Mouse (Mus musculus) forebrain, postnatal 0 days (tissue): ENCODE data around the gene Nrxn3. TPM values are rescaled to one million over a fixed set of nuclear protein-coding genes. Genes with fewer than 3 reads are reported as not detected.

Source experiments
- ATAC-seq: fragments of 200-750 bp; cut with Nextera tagmentation; 2 replicates; pipeline ENCODE4 v1.8.0; 2017; ENCODE audit warnings: mild to moderate bottlenecking, moderate library complexity
- DNase-seq: peaks from one replicate; pipeline ENCODE4 v3.0.0-alpha.2; 2015
- H3K27ac ChIP-seq: fragments of 300-500 bp; sonication (generic); 2 replicates; pipeline ENCODE4 v1.5.1; 2014; ENCODE audit warnings: low read depth, mild to moderate bottlenecking, antibody characterized with exemption, low read length, moderate library complexity, mixed read lengths
- H3K27me3 ChIP-seq: fragments of 300-500 bp; sonication (generic); 2 replicates; pipeline ENCODE4 v1.6.1; 2014; ENCODE audit warnings: mild to moderate bottlenecking, low read length, mixed read lengths; ENCODE audit not compliant: insufficient read depth
- H3K36me3 ChIP-seq: fragments of 300-500 bp; sonication (generic); 2 replicates; pipeline ENCODE4 v1.6.1; 2014; ENCODE audit warnings: mild to moderate bottlenecking, moderate library complexity; ENCODE audit not compliant: insufficient read depth
- H3K4me1 ChIP-seq: fragments of 300-500 bp; sonication (generic); 2 replicates; pipeline ENCODE4 v1.6.1; 2014; ENCODE audit warnings: antibody characterized with exemption; ENCODE audit not compliant: insufficient read depth
- H3K4me2 ChIP-seq: fragments of 300-500 bp; sonication (generic); 2 replicates; pipeline ENCODE4 v1.6.1; 2014; ENCODE audit warnings: low read depth, mild to moderate bottlenecking, moderate library complexity
- H3K4me3 ChIP-seq: fragments of 300-500 bp; sonication (generic); 2 replicates; pipeline ENCODE4 v1.5.1; 2014; ENCODE audit warnings: low read depth, low read length, mixed read lengths
- H3K9ac ChIP-seq: fragments of 300-500 bp; sonication (generic); 2 replicates; pipeline ENCODE4 v1.6.1; 2014; ENCODE audit warnings: mild to moderate bottlenecking
- H3K9me3 ChIP-seq: fragments of 300-500 bp; sonication (generic); 2 replicates; pipeline ENCODE4 v1.6.1; 2016; ENCODE audit warnings: low read length
- CTCF ChIP-seq: sonication (generic); IDR thresholded peaks from 2 replicates; pipeline ENCODE4 v1.5.1; 2016; ENCODE audit warnings: antibody characterized with exemption, control low read depth, low read depth
- WGBS: fragments of 180-500 bp; shearing (Covaris S2); extraction: QIAGEN DNeasy Blood & Tissue Kit; methylation state at CpG from one replicate; pipeline ENCODE4 v1.1.7; 2014; 5-methylcytosine and 5-hydroxymethylcytosine counted together
- polyA plus RNA-seq: library from polyadenylated mRNA; unstranded; fragments of >200 nt; fragmentation: Nextera tagmentation; extraction: Ambion mirVana; gene quantifications from 2 replicates; pipeline ENCODE4 v1.2.1, GENCODE M21; 2015
- total RNA-seq: library from RNA; depleted of rRNA; stranded (reverse); fragments of >200 nt; gene quantifications from 2 replicates; pipeline ENCODE4 v1.2.3, GENCODE M21; 2014

Gene Nrxn3
- total and polyA plus RNA-seq, 2 experiments from 2014 or later = 59.9 to 94.6 TPM

GRCm38 (mm10) chr12:89711791-89712190, 989.1 kb downstream of the Nrxn3 start:
- Histone ChIP-seq H3K4me1 (no peaks in the 10 kb centered on the region), H3K4me3 (no peak overlapping the region), H3K36me3 (no peaks in the 10 kb centered on the region), H3K4me2 (no peak overlapping the region), H3K9ac (no peak overlapping the region), H3K27me3 (peaks cover 4% of the 10 kb centered on the region; the same call in 1 of the 2 replicates), H3K27ac (no peak overlapping the region), H3K9me3 (no peaks in the 10 kb centered on the region)
- ATAC-seq = no peak
- TF ChIP-seq CTCF = no peak
- WGBS = 89% methylated on average over 1 of the region's 1 CpGs
- no peak for DNase-seq

GRCm38 (mm10) chr12:89719194-89720080, 996.8 kb downstream of the Nrxn3 start:
- no peaks in the 10 kb centered on the region for H3K9me3 ChIP-seq
- 24% methylated on average over 8 of the region's 8 CpGs for WGBS

GRCm38 (mm10) chr12:89720945-89721344, 998.3 kb downstream of the Nrxn3 start:
- Histone ChIP-seq H3K27ac (no peak overlapping the region), H3K9ac (no peak overlapping the region), H3K4me3 (no peak overlapping the region), H3K9me3 (no peaks in the 10 kb centered on the region), H3K27me3 (peaks cover 15% of the 10 kb centered on the region), H3K4me2 (no peak overlapping the region), H3K4me1 (no peaks in the 10 kb centered on the region), H3K36me3 (no peaks in the 10 kb centered on the region)
- TF ChIP-seq CTCF = no peak
- WGBS = 84% methylated on average over 3 of the region's 3 CpGs
- ATAC-seq = no peak
- no peak for DNase-seq

More at GRCm38 (mm10) chr12:89719194-89720080, 996.8 kb downstream of the Nrxn3 start:
- Histone ChIP-seq H3K4me1 (no peaks in the 10 kb centered on the region), H3K27me3 (peaks cover 15% of the 10 kb centered on the region), H3K27ac (no peak overlapping the region), H3K36me3 (no peaks in the 10 kb centered on the region), H3K4me3 (no peak overlapping the region), H3K9ac (no peak overlapping the region), H3K4me2 (no peak overlapping the region)
- TF ChIP-seq CTCF = no peak
- no peak for DNase-seq
- ATAC-seq = no peak

- DNase-seq = peak; percentile 83
- 0 out of 2 replicates have a peak overlapping the region, but pooled peaks have one; percentile 21 for H3K4me2 ChIP-seq
- no peak overlapping the region for H3K27ac ChIP-seq
- 46% methylated on average over 14 of the region's 14 CpGs for WGBS
- H3K36me3 ChIP-seq = no peaks in the 10 kb centered on the region
- TF ChIP-seq CTCF = no peak
- H3K27me3 ChIP-seq = peaks cover 15% of the 10 kb centered on the region
- H3K4me3 ChIP-seq = no peak overlapping the region
- H3K9ac ChIP-seq = no peak overlapping the region
- H3K9me3 ChIP-seq = no peaks in the 10 kb centered on the region
- peak; percentile 86 for ATAC-seq
- no peaks in the 10 kb centered on the region for H3K4me1 ChIP-seq
Observed at GRCm38 (mm10) chr12:89722462-89722861, 999.8 kb downstream of the Nrxn3 start.

- no peaks in the 10 kb centered on the region for H3K9me3 ChIP-seq
- no peak overlapping the region for H3K27ac ChIP-seq
- no peak overlapping the region for H3K4me2 ChIP-seq
- H3K9ac ChIP-seq = no peak overlapping the region
- H3K36me3 ChIP-seq = no peaks in the 10 kb centered on the region
- H3K4me1 ChIP-seq = no peaks in the 10 kb centered on the region
- 0 out of 2 replicates have a peak, but pooled peaks cover 3% of the 10 kb centered on the region for H3K27me3 ChIP-seq
- WGBS = 32% methylated on average over 3 of the region's 3 CpGs
- TF ChIP-seq CTCF = no peak
- DNase-seq (no peak), ATAC-seq (no peak)
- no peak overlapping the region for H3K4me3 ChIP-seq
Observed at GRCm38 (mm10) chr12:89724048-89724447, 1001.4 kb downstream of the Nrxn3 start.

GRCm38 (mm10) chr12:89742326-89742725, 1019.6 kb downstream of the Nrxn3 start:
- Histone ChIP-seq H3K4me1 (no peaks in the 10 kb centered on the region), H3K4me3 (no peak overlapping the region), H3K9ac (no peak overlapping the region), H3K9me3 (peaks cover 3% of the 10 kb centered on the region; the same call in 1 of the 2 replicates), H3K27me3 (no peaks in the 10 kb centered on the region), H3K4me2 (no peak overlapping the region), H3K36me3 (no peaks in the 10 kb centered on the region), H3K27ac (no peak overlapping the region)
- ATAC-seq (no peak), DNase-seq (no peak)
- TF ChIP-seq CTCF = no peak
- WGBS = 58% methylated on average over 1 of the region's 1 CpGs

GRCm38 (mm10) chr12:89742796-89743195, 1020.1 kb downstream of the Nrxn3 start:
- ATAC-seq (no peak), DNase-seq (no peak)
- Histone ChIP-seq H3K27ac (no peak overlapping the region), H3K4me2 (no peak overlapping the region), H3K27me3 (no peaks in the 10 kb centered on the region), H3K4me3 (no peak overlapping the region), H3K9ac (no peak overlapping the region), H3K36me3 (no peaks in the 10 kb centered on the region), H3K9me3 (peaks cover 3% of the 10 kb centered on the region; the same call in 1 of the 2 replicates), H3K4me1 (no peaks in the 10 kb centered on the region)
- TF ChIP-seq CTCF = no peak
- 94% methylated on average over 2 of the region's 2 CpGs for WGBS
